Mouse (Mus musculus) hindbrain, embryonic 11.5 days (tissue): ENCODE results near the gene Rasgef1b. TPM values are rescaled to one million over a fixed set of nuclear protein-coding genes. Genes with fewer than 3 reads are reported as not detected.

Source experiments
- ATAC-seq: fragments of 200-750 bp; cut with Nextera tagmentation; 2 replicates; pipeline ENCODE4 v1.8.0; 2017; ENCODE audit warnings: mild to moderate bottlenecking, moderate TSS enrichment, moderate library complexity; ENCODE audit not compliant: low FRiP score
- DNase-seq: peaks from one replicate; pipeline ENCODE4 v3.0.0-alpha.2; 2015; ENCODE audit warnings: low spot score
- H3K27ac ChIP-seq: fragments of 300-500 bp; sonication (generic); 2 replicates; pipeline ENCODE4 v1.5.1; 2014; ENCODE audit warnings: mild to moderate bottlenecking, low read depth, low read length
- H3K27me3 ChIP-seq: fragments of 300-500 bp; sonication (generic); 2 replicates; pipeline ENCODE4 v1.6.1; 2014; ENCODE audit warnings: mild to moderate bottlenecking, low read length, moderate library complexity, mixed read lengths; ENCODE audit not compliant: control insufficient read depth, insufficient read depth
- H3K36me3 ChIP-seq: fragments of 300-500 bp; sonication (generic); 2 replicates; pipeline ENCODE4 v1.6.1; 2014; ENCODE audit warnings: mild to moderate bottlenecking, low read length, moderate library complexity, mixed read lengths; ENCODE audit not compliant: control insufficient read depth, insufficient read depth
- H3K4me1 ChIP-seq: fragments of 300-500 bp; sonication (generic); replicated peaks from 2 replicates; pipeline ENCODE4 v1.6.1; 2014; ENCODE audit warnings: low read length, mixed read lengths; ENCODE audit not compliant: control insufficient read depth, insufficient read depth
- H3K4me2 ChIP-seq: fragments of 300-500 bp; sonication (generic); replicated peaks from 2 replicates; pipeline ENCODE4 v1.6.1; 2014; ENCODE audit warnings: mild to moderate bottlenecking, low read depth, low read length
- H3K4me3 ChIP-seq: fragments of 300-500 bp; sonication (generic); 2 replicates; pipeline ENCODE4 v1.5.1; 2014; ENCODE audit warnings: low read depth, low read length
- H3K9ac ChIP-seq: fragments of 300-500 bp; sonication (generic); 2 replicates; pipeline ENCODE4 v1.6.1; 2014; ENCODE audit warnings: low read depth, low read length
- H3K9me3 ChIP-seq: fragments of 300-500 bp; sonication (generic); 2 replicates; pipeline ENCODE4 v1.6.1; 2016; ENCODE audit warnings: low read length; ENCODE audit not compliant: control insufficient read depth
- WGBS: fragments of 180-500 bp; shearing (Covaris S2); extraction: QIAGEN DNeasy Blood & Tissue Kit; methylation state at CpG from one replicate; pipeline ENCODE4 v1.1.7; 2014; 5-methylcytosine and 5-hydroxymethylcytosine counted together
- polyA plus RNA-seq: library from polyadenylated mRNA; unstranded; fragments of >200 nt; fragmentation: Nextera tagmentation; extraction: Ambion mirVana; gene quantifications from 2 replicates; pipeline ENCODE4 v1.2.1, GENCODE M21; 2014

The Rasgef1b gene
- polyA plus RNA-seq, 1 experiment from 2014 or later = 14.1 TPM

GRCm38 (mm10) chr5:99606164-99606858, 122.6 kb downstream of the Rasgef1b start:
- Histone ChIP-seq H3K36me3 (no peaks in the 10 kb centered on the region), H3K9ac (no peak overlapping the region), H3K4me2 (no peak overlapping the region), H3K4me1 (no peaks in the 10 kb centered on the region), H3K9me3 (no peaks in the 10 kb centered on the region), H3K27ac (no peak overlapping the region), H3K4me3 (no peak overlapping the region), H3K27me3 (no peaks in the 10 kb centered on the region)
- 88% methylated on average over 15 of the region's 15 CpGs for WGBS
- no peak for ATAC-seq
- DNase-seq = no peak

- H3K27ac ChIP-seq = no peak overlapping the region
- ATAC-seq = no peak
- DNase-seq = no peak
- H3K9me3 ChIP-seq = no peaks in the 10 kb centered on the region
- no peaks in the 10 kb centered on the region for H3K36me3 ChIP-seq
- H3K9ac ChIP-seq = no peak overlapping the region
- no peak overlapping the region for H3K4me2 ChIP-seq
- no peak overlapping the region for H3K4me3 ChIP-seq
- no peaks in the 10 kb centered on the region for H3K4me1 ChIP-seq
- no peaks in the 10 kb centered on the region for H3K27me3 ChIP-seq
- WGBS = 69% methylated on average over 10 of the region's 10 CpGs
Measured at GRCm38 (mm10) chr5:99602244-99603023, 126.4 kb downstream of the Rasgef1b start.

- no peaks in the 10 kb centered on the region for H3K9me3 ChIP-seq
- no peak overlapping the region for H3K27ac ChIP-seq
- no peaks in the 10 kb centered on the region for H3K4me1 ChIP-seq
- H3K36me3 ChIP-seq = no peaks in the 10 kb centered on the region
- WGBS = 72% methylated on average over 11 of the region's 11 CpGs
- no peak overlapping the region for H3K9ac ChIP-seq
- no peak for DNase-seq
- no peak for ATAC-seq
- H3K27me3 ChIP-seq = no peaks in the 10 kb centered on the region
- H3K4me2 ChIP-seq = no peak overlapping the region
- H3K4me3 ChIP-seq = no peak overlapping the region
Measured at GRCm38 (mm10) chr5:99599376-99599775, 129.5 kb downstream of the Rasgef1b start.

GRCm38 (mm10) chr5:99598470-99599110, 130.3 kb downstream of the Rasgef1b start:
- no peaks in the 10 kb centered on the region for H3K36me3 ChIP-seq
- H3K4me2 ChIP-seq = no peak overlapping the region
- no peaks in the 10 kb centered on the region for H3K9me3 ChIP-seq
- H3K27ac ChIP-seq = no peak overlapping the region
- DNase-seq (no peak), ATAC-seq (no peak)
- no peaks in the 10 kb centered on the region for H3K4me1 ChIP-seq
- H3K4me3 ChIP-seq = no peak overlapping the region
- WGBS = 65% methylated on average over 10 of the region's 10 CpGs
- no peak overlapping the region for H3K9ac ChIP-seq
- no peaks in the 10 kb centered on the region for H3K27me3 ChIP-seq

GRCm38 (mm10) chr5:99597701-99598100, 131.2 kb downstream of the Rasgef1b start:
- no peak for DNase-seq
- Histone ChIP-seq H3K4me2 (no peak overlapping the region), H3K9ac (no peak overlapping the region), H3K4me1 (no peaks in the 10 kb centered on the region), H3K27me3 (no peaks in the 10 kb centered on the region), H3K4me3 (no peak overlapping the region), H3K9me3 (no peaks in the 10 kb centered on the region), H3K27ac (no peak overlapping the region), H3K36me3 (no peaks in the 10 kb centered on the region)
- ATAC-seq = no peak
- 60% methylated on average over 7 of the region's 7 CpGs for WGBS

GRCm38 (mm10) chr5:99591348-99591747, 137.5 kb downstream of the Rasgef1b start:
- Histone ChIP-seq H3K36me3 (no peaks in the 10 kb centered on the region), H3K4me3 (no peak overlapping the region), H3K4me1 (no peaks in the 10 kb centered on the region), H3K27ac (no peak overlapping the region), H3K9ac (no peak overlapping the region), H3K9me3 (no peaks in the 10 kb centered on the region), H3K4me2 (no peak overlapping the region), H3K27me3 (no peaks in the 10 kb centered on the region)
- no peak for DNase-seq
- WGBS = 80% methylated on average over 6 of the region's 6 CpGs
- no peak for ATAC-seq

- WGBS = 90% methylated on average over 4 of the region's 4 CpGs
- no peak overlapping the region for H3K9ac ChIP-seq
Measured at GRCm38 (mm10) chr5:99590539-99590938, 138.3 kb downstream of the Rasgef1b start.

GRCm38 (mm10) chr5:99587994-99588393, 140.9 kb downstream of the Rasgef1b start:
- no peak overlapping the region for H3K4me2 ChIP-seq
- no peak overlapping the region for H3K9ac ChIP-seq
- ATAC-seq (no peak), DNase-seq (no peak)
- no peaks in the 10 kb centered on the region for H3K9me3 ChIP-seq
- H3K4me3 ChIP-seq = no peak overlapping the region
- H3K27ac ChIP-seq = no peak overlapping the region
- H3K36me3 ChIP-seq = no peaks in the 10 kb centered on the region
- H3K4me1 ChIP-seq = no peaks in the 10 kb centered on the region
- H3K27me3 ChIP-seq = no peaks in the 10 kb centered on the region
- 91% methylated on average over 5 of the region's 5 CpGs for WGBS

More at GRCm38 (mm10) chr5:99590539-99590938, 138.3 kb downstream of the Rasgef1b start:
- H3K4me3 ChIP-seq = no peak overlapping the region
- H3K27ac ChIP-seq = no peak overlapping the region
- H3K36me3 ChIP-seq = no peaks in the 10 kb centered on the region
- H3K9me3 ChIP-seq = no peaks in the 10 kb centered on the region
- no peak overlapping the region for H3K4me2 ChIP-seq
- H3K27me3 ChIP-seq = no peaks in the 10 kb centered on the region
- ATAC-seq = no peak
- no peaks in the 10 kb centered on the region for H3K4me1 ChIP-seq
- DNase-seq = no peak
